Mouse (Mus musculus): ENCODE measurements around the gene 4930556J24Rik.
"Not testable (repeated sequence)": the region's sequence is repeated elsewhere in the genome, so short reads cannot be mapped to it uniquely, and the experiment has no call there.

4930556J24Rik gene

GRCm38 (mm10) chr11:3976678-3977077 is at the start of gene 4930556J24Rik:
4930556J24Rik (minus strand) TSS chr11:3976778.
- DNase-seq (ENCODE audit: low spot score) = no peak

GRCm38 (mm10) chr11:4023321-4023720 is 46.7 kb upstream of the 4930556J24Rik start:
- DNase-seq (ENCODE audit: low spot score) = no peak

GRCm38 (mm10) chr11:4022111-4022510 is 45.5 kb upstream of the 4930556J24Rik start:
- not testable (repeated sequence) for DNase-seq (ENCODE audit: low spot score)

GRCm38 (mm10) chr11:4015796-4016195 is 39.2 kb upstream of the 4930556J24Rik start:
- not testable (repeated sequence) for DNase-seq (ENCODE audit: low spot score)

GRCm38 (mm10) chr11:4012616-4013015 is 36.0 kb upstream of the 4930556J24Rik start:
- DNase-seq (ENCODE audit: low spot score) = no peak

- DNase-seq (ENCODE audit: low spot score) = no peak
Measured at GRCm38 (mm10) chr11:4006462-4006861, 29.9 kb upstream of the 4930556J24Rik start.

- DNase-seq (ENCODE audit: low spot score) = no peak
Measured at GRCm38 (mm10) chr11:4005220-4005805, 28.7 kb upstream of the 4930556J24Rik start.

GRCm38 (mm10) chr11:4001603-4002002 is 25.0 kb upstream of the 4930556J24Rik start:
- peak; percentile 80 for DNase-seq (ENCODE audit: low spot score)

- no peak for DNase-seq (ENCODE audit: low spot score)
Measured at GRCm38 (mm10) chr11:3999547-3999946, 23.0 kb upstream of the 4930556J24Rik start.

GRCm38 (mm10) chr11:3997978-3998720 is 21.6 kb upstream of the 4930556J24Rik start:
- DNase-seq (ENCODE audit: low spot score) = peak; percentile 46

- DNase-seq (ENCODE audit: low spot score) = no peak
Measured at GRCm38 (mm10) chr11:3996840-3997239, 20.3 kb upstream of the 4930556J24Rik start.

GRCm38 (mm10) chr11:3995511-3995910 is 18.9 kb upstream of the 4930556J24Rik start:
- no peak for DNase-seq (ENCODE audit: low spot score)

GRCm38 (mm10) chr11:3993914-3994313 is 17.3 kb upstream of the 4930556J24Rik start:
- no peak for DNase-seq (ENCODE audit: low spot score)

GRCm38 (mm10) chr11:3993132-3993531 is 16.6 kb upstream of the 4930556J24Rik start:
- DNase-seq (ENCODE audit: low spot score) = no peak

- DNase-seq (ENCODE audit: low spot score) = no peak
Measured at GRCm38 (mm10) chr11:3989748-3990147, 13.2 kb upstream of the 4930556J24Rik start.

GRCm38 (mm10) chr11:3983863-3984745 is 7.5 kb upstream of the 4930556J24Rik start:
- DNase-seq (ENCODE audit: low spot score) = peak; percentile 42

- peak; percentile 8 for DNase-seq (ENCODE audit: low spot score)
Measured at GRCm38 (mm10) chr11:3983291-3983862, 6.8 kb upstream of the 4930556J24Rik start, which contains the start of gene Gal3st1. Gal3st1 (plus strand) TSS chr11:3983636.

GRCm38 (mm10) chr11:3982275-3983209 is 6.0 kb upstream of the 4930556J24Rik start:
- peak; percentile 7 for DNase-seq (ENCODE audit: low spot score)

GRCm38 (mm10) chr11:3981536-3981935 is 5.0 kb upstream of the 4930556J24Rik start:
- peak; percentile 15 for DNase-seq (ENCODE audit: low spot score)

- no peak for DNase-seq (ENCODE audit: low spot score)
Measured at GRCm38 (mm10) chr11:3978421-3978820, 1.8 kb upstream of the 4930556J24Rik start.

GRCm38 (mm10) chr11:3974311-3974710 is 2.3 kb downstream of the 4930556J24Rik start:
- no peak for DNase-seq (ENCODE audit: low spot score)

All from embryo, embryonic 10 days (tissue).